Mouse (Mus musculus) CH12.LX (cell line): ENCODE results near the gene Acot7. TPM values are rescaled to one million over a fixed set of nuclear protein-coding genes. Genes with fewer than 3 reads are reported as not detected.

ENCODE experiments used
- DNase-seq: peaks from one replicate; pipeline ENCODE4 v3.0.0-alpha.2; 2013; ENCODE audit errors: extremely low read depth
- H3K27ac ChIP-seq: 2 replicates; pipeline ENCODE4 v1.5.1; 2012; ENCODE audit warnings: low read depth, mild to moderate bottlenecking, control low read depth, moderate library complexity; ENCODE audit not compliant: insufficient read depth
- H3K27me3 ChIP-seq: replicated peaks from 2 replicates; pipeline ENCODE3; 2012; ENCODE audit warnings: inconsistent platforms
- H3K36me3 ChIP-seq, 2 experiments: replicated peaks in 1 of 2; 2 replicates each; pipeline versions ENCODE3 to v1.6.1; 2012; ENCODE audit warnings: inconsistent platforms in 1 of 2, low read length in 1 of 2, mild to moderate bottlenecking in 1 of 2, mixed read lengths in 1 of 2, moderate library complexity in 1 of 2; ENCODE audit not compliant: control insufficient read depth in 1 of 2, insufficient read depth in 1 of 2
- H3K4me1 ChIP-seq, 2 experiments: 2 replicates each; pipeline ENCODE4 v1.6.1; 2012; ENCODE audit warnings: inconsistent platforms in 1 of 2, moderate library complexity in 1 of 2; ENCODE audit not compliant: insufficient read depth in 2 of 2, control insufficient read depth in 1 of 2
- H3K4me2 ChIP-seq: 2 replicates; pipeline ENCODE4 v1.6.1; 2012; ENCODE audit warnings: low read depth, mild to moderate bottlenecking, control low read depth; ENCODE audit not compliant: poor library complexity, insufficient read depth, severe bottlenecking
- H3K4me3 ChIP-seq, 3 experiments: fragments of 150-350 bp in 1 of 3; sonication (generic) in 1 of 3; replicated peaks in 1 of 3; 2 replicates each; pipeline versions ENCODE3 to v1.5.1; 2011 to 2012; ENCODE audit warnings: low read depth in 2 of 3, low read length in 2 of 3, mild to moderate bottlenecking in 2 of 3, moderate library complexity in 2 of 3, control low read depth in 1 of 3, improper control_type of control experiment in 1 of 3, inconsistent platforms in 1 of 3, mixed read lengths in 1 of 3; ENCODE audit not compliant: poor library complexity in 1 of 3
- H3K79me2 ChIP-seq: replicated peaks from 2 replicates; pipeline ENCODE4 v1.6.1; 2012; ENCODE audit warnings: mild to moderate bottlenecking, moderate library complexity; ENCODE audit not compliant: control insufficient read depth, poor library complexity, insufficient read depth, severe bottlenecking; ENCODE audit errors: extremely low read depth
- H3K9ac ChIP-seq: 2 replicates; pipeline ENCODE4 v1.6.1; 2012; ENCODE audit warnings: low read depth, mild to moderate bottlenecking, control low read depth, moderate library complexity; ENCODE audit not compliant: insufficient read depth
- H3K9me3 ChIP-seq: replicated peaks from 2 replicates; pipeline ENCODE3; 2012; ENCODE audit warnings: low read length, inconsistent platforms, mixed read lengths
- BHLHE40 ChIP-seq: IDR thresholded peaks from 2 replicates; pipeline ENCODE4 v1.6.1; 2011; ENCODE audit warnings: mild to moderate bottlenecking, low read depth, low read length, improper control_type of control experiment
- ETS1 ChIP-seq: conservative IDR thresholded peaks from 2 replicates; pipeline ENCODE4 v1.6.1; 2012; ENCODE audit warnings: low read depth, mild to moderate bottlenecking, inconsistent platforms, low read length, improper control_type of control experiment, moderate library complexity
- MAFK ChIP-seq: IDR thresholded peaks from 2 replicates; pipeline ENCODE4 v1.6.1; 2011; ENCODE audit warnings: low read length, improper control_type of control experiment; ENCODE audit not compliant: insufficient replicate concordance
- MXI1 ChIP-seq: IDR thresholded peaks from 2 replicates; pipeline ENCODE4 v1.6.1; 2011; ENCODE audit warnings: mild to moderate bottlenecking, low read depth, low read length, improper control_type of control experiment
- NELFE ChIP-seq: IDR thresholded peaks from 2 replicates; pipeline ENCODE4 v1.6.1; 2011; ENCODE audit warnings: low read depth, low read length, improper control_type of control experiment
- SIN3A ChIP-seq: IDR thresholded peaks from 2 replicates; pipeline ENCODE4 v1.6.1; 2012; ENCODE audit warnings: low read length, improper control_type of control experiment, inconsistent platforms
- TBP ChIP-seq: conservative IDR thresholded peaks from 2 replicates; pipeline ENCODE4 v1.6.1; 2011; ENCODE audit warnings: low read depth, low read length, improper control_type of control experiment
- UBTF ChIP-seq: IDR thresholded peaks from 2 replicates; pipeline ENCODE4 v1.6.1; 2012; ENCODE audit warnings: low read depth, mild to moderate bottlenecking, inconsistent platforms, low read length, improper control_type of control experiment, moderate library complexity
- USF1 ChIP-seq: IDR thresholded peaks from 2 replicates; pipeline ENCODE4 v1.6.1; 2014; ENCODE audit warnings: low read depth, mild to moderate bottlenecking, inconsistent platforms, low read length, improper control_type of control experiment
- USF2 ChIP-seq: conservative IDR thresholded peaks from 2 replicates; pipeline ENCODE4 v1.6.1; 2011; ENCODE audit warnings: low read depth, low read length, improper control_type of control experiment
- ZC3H11A ChIP-seq: IDR thresholded peaks from 2 replicates; pipeline ENCODE4 v1.6.1; 2012; ENCODE audit warnings: low read depth, mild to moderate bottlenecking, inconsistent platforms, low read length, improper control_type of control experiment
- ZKSCAN1 ChIP-seq: IDR thresholded peaks from 2 replicates; pipeline ENCODE4 v1.6.1; 2012; ENCODE audit warnings: low read depth, inconsistent platforms, low read length, improper control_type of control experiment, borderline replicate concordance
- dilution Hi-C: fragments of 300-500 bp; cut with MboI; formaldehyde crosslinking; loops from 2 replicates; pipeline ENCODE4 v1.14.3; 2020; ENCODE audit warnings: low sequenced_read_pairs; ENCODE audit not compliant: extremely low pct_unique_long_range_greater_than_20kb, extremely low pct_ligation_motif_present
- in situ Hi-C: fragments of 300-500 bp; cut with MboI; formaldehyde crosslinking; loops from 3 replicates; pipeline ENCODE4 v1.14.3; 2019; ENCODE audit warnings: low sequenced_read_pairs, low pct_ligation_motif_present, low pct_unique_long_range_greater_than_20kb, mixed read lengths
- polyA plus RNA-seq: library from polyadenylated mRNA; unstranded; fragments of >175 nt; gene quantifications from 2 replicates; pipeline ENCODE4 v1.2.1, GENCODE M21; 2012; ENCODE audit warnings: low read depth; ENCODE audit not compliant: insufficient read length
- total RNA-seq, 2 experiments: library from RNA; depleted of rRNA; stranded (reverse); fragments of 300-350 nt in 1 of 2; fragments of >200 nt in 1 of 2; gene quantifications; 2 replicates each; pipeline ENCODE4 v1.2.3; 2012 to 2014

The Acot7 gene
- total and polyA plus RNA-seq, 3 experiments, result 29.0 to 71.1 (median 61.6) TPM

- Histone ChIP-seq H3K4me2 (peak overlapping the region; percentile 89), H3K9ac (peak overlapping the region; percentile 51), H3K27ac (no peak overlapping the region), H3K9me3 (no peaks in the 10 kb centered on the region), H3K27me3 (no peaks in the 10 kb centered on the region), H3K79me2 (peaks cover 13% of the 10 kb centered on the region; the same call in 1 of the 2 replicates), H3K4me3 (peak overlapping the region; percentile 77 to 87 (median 86)), H3K36me3 (peaks cover 4 to 37% of the 10 kb centered on the region in 2 experiments), H3K4me1 (peaks cover 0 to 31% of the 10 kb centered on the region in 2 experiments; a peak in 3 of 4 replicates)
- dilution Hi-C loops (no loop called here), in situ Hi-C loops (loop anchor here (5.0 to 10.0 kb wide), 2 partner anchors 33 to 256 kb away; no protein-coding TSS in a partner anchor)
- no peak for TF ChIP-seq ZC3H11A
- TF ChIP-seq BHLHE40, result no peak
- no peak for TF ChIP-seq MAFK
- no peak for TF ChIP-seq USF2
- no peak for TF ChIP-seq TBP
- TF ChIP-seq NELFE, result no peak
- no peak for TF ChIP-seq MXI1
- DNase-seq, result no peak
Measured at GRCm38 (mm10) chr4:152178916-152179705, 1.2 kb downstream of the Acot7 start.

DNA sequence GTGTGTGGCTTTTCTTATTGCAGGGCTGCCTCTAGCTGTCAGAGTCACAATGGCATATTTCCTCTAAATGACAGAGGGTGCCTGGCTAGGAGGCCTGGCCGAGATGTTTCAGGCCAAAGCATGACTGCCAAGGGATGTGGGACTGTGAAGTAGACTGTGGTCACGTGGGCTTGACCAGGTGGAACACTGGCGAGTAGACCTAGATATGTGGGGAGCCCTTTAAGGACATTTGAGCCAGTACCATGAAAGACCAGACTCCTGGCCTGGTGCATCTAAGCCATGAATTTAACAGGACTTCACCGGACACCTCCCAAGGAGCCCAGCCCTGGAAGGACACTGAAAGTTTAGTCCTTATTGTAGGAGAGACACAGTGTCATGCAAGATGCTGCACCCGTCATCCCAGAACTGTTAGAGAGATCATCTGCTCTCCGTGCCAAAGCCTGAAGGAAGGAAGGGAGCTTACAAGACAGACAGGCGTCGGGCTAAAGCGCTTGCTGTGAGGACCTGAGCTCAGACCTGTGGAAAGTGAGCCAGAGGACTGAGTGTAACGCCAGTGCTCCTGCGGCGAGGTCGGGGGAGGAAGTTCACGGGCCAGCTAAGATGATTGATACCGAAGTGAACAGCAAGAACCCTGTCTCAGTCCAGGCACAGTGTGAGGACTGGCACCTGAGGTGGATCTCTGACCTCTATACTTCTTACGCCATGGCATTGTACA is 2.2 kb downstream of the Acot7 start:
- peaks cover 4 to 39% of the 10 kb centered on the region in 2 experiments for H3K36me3 ChIP-seq
- TF ChIP-seq UBTF, result no peak
- TF ChIP-seq ETS1, result no peak
- TF ChIP-seq ZKSCAN1, result no peak
- no peak for TF ChIP-seq NELFE
- in situ Hi-C loops, result loop anchor here (5.0 to 10.0 kb wide), 2 partner anchors 32 to 255 kb away; no protein-coding TSS in a partner anchor
- H3K27ac ChIP-seq, result no peak overlapping the region
- no peaks in the 10 kb centered on the region for H3K27me3 ChIP-seq
- H3K9ac ChIP-seq, result no peak overlapping the region
- H3K4me2 ChIP-seq, result no peak overlapping the region
- H3K9me3 ChIP-seq, result no peaks in the 10 kb centered on the region
- no peak for DNase-seq
- dilution Hi-C loops, result no loop called here
- H3K4me3 ChIP-seq, result no peak overlapping the region
- peaks cover under 1 to 39% of the 10 kb centered on the region in 2 experiments; a peak in 3 of 4 replicates for H3K4me1 ChIP-seq
- H3K79me2 ChIP-seq, result peaks cover 13% of the 10 kb centered on the region; the same call in 1 of the 2 replicates

- no peaks in the 10 kb centered on the region for H3K9me3 ChIP-seq
- no peak overlapping the region for H3K4me3 ChIP-seq
- H3K27ac ChIP-seq, result no peak overlapping the region
- H3K36me3 ChIP-seq, result peaks cover 4 to 39% of the 10 kb centered on the region in 2 experiments
- in situ Hi-C loops, result no loop called here
- no peak overlapping the region for H3K9ac ChIP-seq
- H3K27me3 ChIP-seq, result no peaks in the 10 kb centered on the region
- DNase-seq, result no peak
- no peak overlapping the region for H3K4me2 ChIP-seq
- no peak for TF ChIP-seq ZC3H11A
- no peak for TF ChIP-seq USF1
- no peak for TF ChIP-seq SIN3A
- H3K4me1 ChIP-seq, result peaks cover 17 to 51% of the 10 kb centered on the region in 2 experiments
- dilution Hi-C loops, result no loop called here
- H3K79me2 ChIP-seq, result peaks cover 13% of the 10 kb centered on the region; the same call in 1 of the 2 replicates
Measured at GRCm38 (mm10) chr4:152182205-152182604, 4.3 kb downstream of the Acot7 start.
